Mouse (Mus musculus): ENCODE results near the gene Cyp1a2.

GRCm38 (mm10) chr9:57728312-57728711, 44.8 kb upstream of the Cyp1a2 start:
- TF ChIP-seq ZNF384 (IDR thresholded peaks at IDR 0.05; ENCODE audit: low read depth, low read length) (no peak), HCFC1 (IDR thresholded peaks at IDR 0.05; ENCODE audit: borderline replicate concordance, insufficient read depth, low read length) (no peak), ZC3H11A (IDR thresholded peaks at IDR 0.05; ENCODE audit: borderline replicate concordance, low read depth, low read length) (no peak), MAFK (IDR thresholded peaks at IDR 0.05; ENCODE audit: insufficient read depth, low read depth, low read length) (no peak)
